Mouse (Mus musculus) embryonic fibroblast, embryonic 13.5 days (primary cell): Measurements from ENCODE around the gene Tcf19.

ENCODE experiments used
- CTCF ChIP-seq: IDR thresholded peaks from 2 replicates; pipeline ENCODE4 v1.5.1; 2011; ENCODE audit warnings: mild to moderate bottlenecking, control low read depth, low read length, moderate library complexity, borderline replicate concordance; ENCODE audit not compliant: insufficient read depth
- POLR2A ChIP-seq: IDR thresholded peaks from 2 replicates; pipeline ENCODE4 v1.6.1; 2011; ENCODE audit warnings: low read depth, mild to moderate bottlenecking, control low read depth, low read length, moderate library complexity

DNA sequence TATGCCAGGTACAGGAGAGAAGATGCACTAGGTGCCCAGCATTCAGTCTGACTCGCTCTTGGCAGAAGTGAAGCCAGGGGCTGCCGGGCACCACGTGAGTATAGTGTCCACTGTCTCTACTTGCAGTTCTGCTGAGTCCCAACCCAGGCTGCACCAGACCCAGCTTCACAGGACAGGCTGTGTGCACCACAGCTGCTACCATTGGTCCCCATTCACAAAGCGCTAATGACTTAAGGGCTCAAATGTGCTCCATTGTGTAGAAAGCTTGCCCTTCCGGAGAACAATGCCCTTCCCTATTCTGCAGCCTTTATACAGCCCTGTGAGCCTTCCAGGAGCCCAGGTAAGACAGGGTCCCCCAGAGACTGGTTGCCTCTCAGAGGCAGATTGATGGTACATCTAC lies 26.3 kb downstream of the Tcf19 start:
- TF ChIP-seq CTCF = no peak
- TF ChIP-seq POLR2A = no peak
